Mouse (Mus musculus) neutrophil, adult 83 days (primary cell): ENCODE data around the gene Tmem234. TPM values are rescaled to one million over a fixed set of nuclear protein-coding genes. Genes with fewer than 3 reads are reported as not detected.

ENCODE experiments used
- total RNA-seq, 2 experiments: library from RNA; stranded (reverse); gene quantifications; one replicate each; pipeline ENCODE4 v1.2.4; 2023

Gene Tmem234
- 10 to 100 TPM; 78.3 to 78.5 TPM for total RNA-seq

GRCm38 (mm10) chr4:129600233-129601158, at the start of gene Tmem234, which contains the start of gene Eif3i:
Gene Tmem234 (plus strand): TSS chr4:129600668.
Gene Eif3i (minus strand): TSS chr4:129600648.

GRCm38 (mm10) chr4:129573430-129573829, 27.0 kb upstream of the Tmem234 start, which contains the start of gene Lck:
Gene Lck (minus strand): TSS chr4:129573641.

GRCm38 (mm10) chr4:129578466-129578865, 22.0 kb upstream of the Tmem234 start, which contains the start of gene Fam167b:
Gene Fam167b (minus strand): TSS chr4:129578549.

GRCm38 (mm10) chr4:129614093-129614492, 13.6 kb downstream of the Tmem234 start, which contains the start of gene Dcdc2b:
Gene Dcdc2b (minus strand): TSS chr4:129614257.

GRCm38 (mm10) chr4:129618786-129619691, 18.6 kb downstream of the Tmem234 start, which contains the start of gene Iqcc:
Gene Iqcc (minus strand): TSS chr4:129619099.

GRCm38 (mm10) chr4:129623681-129624091, 23.2 kb downstream of the Tmem234 start, which contains the start of gene Ccdc28b:
Gene Ccdc28b (minus strand): TSS chr4:129623947.

GRCm38 (mm10) chr4:129640638-129641467, 40.4 kb downstream of the Tmem234 start, which contains the start of gene Txlna:
Gene Txlna (minus strand): TSS chr4:129641065.

GRCm38 (mm10) chr4:129672083-129672877, 71.8 kb downstream of the Tmem234 start, which contains the start of gene Kpna6:
Gene Kpna6 (minus strand): TSS chr4:129672767.

Other genes starting within 250 kb of the Tmem234 start
- gene Zbtb8a, start 222.6 kb upstream of the Tmem234 start, total RNA-seq, result 1 to 10 TPM; 1.4 to 1.7 TPM
- not detected for gene Zbtb8b, start 159.8 kb upstream of the Tmem234 start, total RNA-seq
- 10 to 100 TPM; 73.9 to 76.4 TPM for gene Bsdc1, start 139.1 kb upstream of the Tmem234 start, total RNA-seq
- gene Tssk3, start 109.6 kb upstream of the Tmem234 start, total RNA-seq, result not detected
- not detected for gene Fam229a, start 109.5 kb upstream of the Tmem234 start, total RNA-seq
- gene Marcksl1, start 87.1 kb upstream of the Tmem234 start, total RNA-seq, result 10 to 100 TPM; 73.7 to 85.8 TPM
- 10 to 100 TPM; 68.9 to 73.8 TPM for gene Hdac1, start 58.0 kb upstream of the Tmem234 start, total RNA-seq
- 1 to 10 TPM; 1.3 TPM for gene Lck, start 27.0 kb upstream of the Tmem234 start, total RNA-seq
- gene Fam167b, start 22.1 kb upstream of the Tmem234 start, total RNA-seq, result not detected
- gene Eif3i, start within 50 bp of the Tmem234 start, total RNA-seq, result 10 to 100 TPM; 76.4 to 85.4 TPM
- not detected for gene Dcdc2b, start 13.6 kb downstream of the Tmem234 start, total RNA-seq
- gene Iqcc, start 18.4 kb downstream of the Tmem234 start, total RNA-seq, result 10 to 100 TPM in 1 of 2 experiments, 1 to 10 TPM in 1; 7.5 to 13.6 TPM
- 10 to 100 TPM; 36.0 to 41.1 TPM for gene Ccdc28b, start 23.3 kb downstream of the Tmem234 start, total RNA-seq
- 10 to 100 TPM; 35.2 to 37.9 TPM for gene Txlna, start 40.4 kb downstream of the Tmem234 start, total RNA-seq
- 10 to 100 TPM; 24.2 to 25.3 TPM for gene Kpna6, start 72.1 kb downstream of the Tmem234 start, total RNA-seq
- gene Tmem39b, start 96.2 kb downstream of the Tmem234 start, total RNA-seq, result 1 to 10 TPM; 8.2 to 8.7 TPM
- 10 to 100 TPM; 73.2 to 73.4 TPM for gene Khdrbs1, start 141.6 kb downstream of the Tmem234 start, total RNA-seq
- gene Ptp4a2, start 210.6 kb downstream of the Tmem234 start, total RNA-seq, result 100 to 1,000 TPM; 150 to 170 TPM